Mouse (Mus musculus) WW6 (cell line): ENCODE measurements around the gene Nav1.

ENCODE experiments used
- DNase-seq: peaks from one replicate; pipeline ENCODE4 v3.0.0-alpha.2; 2013; ENCODE audit warnings: low read depth, low spot score

The Nav1 gene

GRCm38 (mm10) chr1:135583081-135583677 lies 23.9 kb downstream of the Nav1 start:
- no peak for DNase-seq

GRCm38 (mm10) chr1:135581001-135581400 lies 26.1 kb downstream of the Nav1 start:
- no peak for DNase-seq

- DNase-seq, result no peak
These were observed 28.0 kb downstream of the Nav1 start for GRCm38 (mm10) chr1:135579111-135579510.

GRCm38 (mm10) chr1:135577793-135578192 lies 29.3 kb downstream of the Nav1 start:
- DNase-seq, result no peak

- no peak for DNase-seq
These were observed 31.7 kb downstream of the Nav1 start for GRCm38 (mm10) chr1:135575393-135575792.

GRCm38 (mm10) chr1:135574451-135575208 lies 32.5 kb downstream of the Nav1 start:
- DNase-seq, result no peak

- no peak for DNase-seq
These were observed 34.8 kb downstream of the Nav1 start for GRCm38 (mm10) chr1:135572139-135572892.

- no peak for DNase-seq
These were observed 39.0 kb downstream of the Nav1 start for GRCm38 (mm10) chr1:135568087-135568486.

- no peak for DNase-seq
These were observed 40.5 kb downstream of the Nav1 start for GRCm38 (mm10) chr1:135566611-135567010.

GRCm38 (mm10) chr1:135565775-135566174 lies 41.3 kb downstream of the Nav1 start:
- no peak for DNase-seq

GRCm38 (mm10) chr1:135564660-135565519 lies 42.2 kb downstream of the Nav1 start:
- DNase-seq, result no peak

GRCm38 (mm10) chr1:135563781-135564414 lies 43.2 kb downstream of the Nav1 start:
- DNase-seq, result no peak

GRCm38 (mm10) chr1:135562982-135563650 lies 44.0 kb downstream of the Nav1 start:
- DNase-seq, result no peak

- DNase-seq, result no peak
These were observed 45.0 kb downstream of the Nav1 start for GRCm38 (mm10) chr1:135562115-135562514.

GRCm38 (mm10) chr1:135561282-135561681 lies 45.8 kb downstream of the Nav1 start:
- no peak for DNase-seq

- no peak for DNase-seq
These were observed 49.1 kb downstream of the Nav1 start for GRCm38 (mm10) chr1:135557976-135558375.

GRCm38 (mm10) chr1:135555885-135556284 lies 51.2 kb downstream of the Nav1 start:
- DNase-seq, result no peak

GRCm38 (mm10) chr1:135554632-135555260 lies 52.3 kb downstream of the Nav1 start:
- DNase-seq, result no peak

- no peak for DNase-seq
These were observed 53.5 kb downstream of the Nav1 start for GRCm38 (mm10) chr1:135553615-135554014.

- DNase-seq, result no peak
These were observed 53.9 kb downstream of the Nav1 start for GRCm38 (mm10) chr1:135553154-135553553.
